Mouse (Mus musculus) midbrain, embryonic 11.5 days (tissue): ENCODE results near the gene Ttc7b. TPM values are rescaled to one million over a fixed set of nuclear protein-coding genes. Genes with fewer than 3 reads are reported as not detected.
A peak's percentile ranks its signal among the peaks of the same experiment; 100 is the strongest.

ENCODE experiments used
- ATAC-seq: fragments of 200-750 bp; cut with Nextera tagmentation; 2 replicates; pipeline ENCODE4 v1.8.0; 2017; ENCODE audit warnings: moderate TSS enrichment, moderate library complexity; ENCODE audit not compliant: low FRiP score
- DNase-seq: peaks from one replicate; pipeline ENCODE4 v3.0.0; 2015; ENCODE audit warnings: low spot score; ENCODE audit errors: missing footprints
- H3K27ac ChIP-seq: fragments of 300-500 bp; sonication (generic); 2 replicates; pipeline ENCODE4 v1.5.1; 2014; ENCODE audit warnings: low read depth, low read length
- H3K27me3 ChIP-seq: fragments of 300-500 bp; sonication (generic); 2 replicates; pipeline ENCODE4 v1.6.1; 2014; ENCODE audit warnings: mild to moderate bottlenecking, low read length, moderate library complexity, mixed read lengths; ENCODE audit not compliant: control insufficient read depth, insufficient read depth
- H3K36me3 ChIP-seq: fragments of 300-500 bp; sonication (generic); 2 replicates; pipeline ENCODE4 v1.6.1; 2014; ENCODE audit warnings: mild to moderate bottlenecking, low read length, moderate library complexity, mixed read lengths; ENCODE audit not compliant: control insufficient read depth, insufficient read depth
- H3K4me1 ChIP-seq: fragments of 300-500 bp; sonication (generic); 2 replicates; pipeline ENCODE4 v1.6.1; 2014; ENCODE audit warnings: low read length; ENCODE audit not compliant: control insufficient read depth, insufficient read depth
- H3K4me2 ChIP-seq: fragments of 300-500 bp; sonication (generic); 2 replicates; pipeline ENCODE4 v1.6.1; 2014; ENCODE audit warnings: mild to moderate bottlenecking, moderate library complexity
- H3K4me3 ChIP-seq: fragments of 300-500 bp; sonication (generic); 2 replicates; pipeline ENCODE4 v1.5.1; 2014; ENCODE audit warnings: low read depth, low read length
- H3K9ac ChIP-seq: fragments of 300-500 bp; sonication (generic); 2 replicates; pipeline ENCODE4 v1.6.1; 2014; ENCODE audit warnings: low read length
- H3K9me3 ChIP-seq: fragments of 300-500 bp; sonication (generic); 2 replicates; pipeline ENCODE4 v1.6.1; 2016; ENCODE audit warnings: low read length; ENCODE audit not compliant: control insufficient read depth
- WGBS: fragments of 180-500 bp; shearing (Covaris S2); extraction: QIAGEN DNeasy Blood & Tissue Kit; methylation state at CpG from one replicate; pipeline ENCODE4 v1.1.7; 2014; 5-methylcytosine and 5-hydroxymethylcytosine counted together
- polyA plus RNA-seq: library from polyadenylated mRNA; unstranded; fragments of >200 nt; fragmentation: Nextera tagmentation; extraction: Ambion mirVana; gene quantifications from 2 replicates; pipeline ENCODE4 v1.2.1, GENCODE M21; 2014

The Ttc7b gene
- polyA plus RNA-seq, 1 experiment from 2014 or later: 9.2 TPM

GRCm38 (mm10) chr12:100478615-100479014 lies 42.0 kb downstream of the Ttc7b start:
- DNase-seq (no peak), ATAC-seq (no peak)
- Histone ChIP-seq H3K4me2 (no peak overlapping the region), H3K4me3 (no peak overlapping the region), H3K9ac (no peak overlapping the region), H3K4me1 (no peaks in the 10 kb centered on the region), H3K27me3 (no peaks in the 10 kb centered on the region), H3K27ac (no peak overlapping the region), H3K9me3 (no peaks in the 10 kb centered on the region), H3K36me3 (no peaks in the 10 kb centered on the region)
- 87% methylated on average over 6 of the region's 6 CpGs for WGBS

DNA sequence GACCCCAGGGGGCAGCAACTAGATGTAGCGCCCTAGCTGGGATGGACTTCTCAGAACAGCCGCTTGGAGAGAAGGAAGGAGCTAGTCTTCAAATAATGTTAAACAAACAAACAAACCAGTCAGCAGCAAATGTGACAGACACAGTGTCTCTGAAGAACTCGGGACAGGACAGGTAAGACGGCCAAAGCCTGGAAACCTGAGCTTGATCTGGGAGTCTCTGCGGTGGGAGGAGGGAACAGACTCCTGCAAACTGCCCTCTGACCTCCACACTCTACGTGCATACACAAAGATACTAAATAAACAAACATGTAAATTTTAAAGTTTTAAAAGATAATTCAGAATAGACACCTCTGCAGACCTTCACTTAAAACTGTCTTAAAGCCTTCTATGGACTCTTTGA lies 42.5 kb downstream of the Ttc7b start:
- H3K27ac ChIP-seq: no peak overlapping the region
- no peaks in the 10 kb centered on the region for H3K36me3 ChIP-seq
- no peak overlapping the region for H3K4me2 ChIP-seq
- WGBS: 86% methylated on average over 6 of the region's 6 CpGs
- H3K4me1 ChIP-seq: no peaks in the 10 kb centered on the region
- no peaks in the 10 kb centered on the region for H3K9me3 ChIP-seq
- no peak for DNase-seq
- no peak overlapping the region for H3K4me3 ChIP-seq
- H3K27me3 ChIP-seq: no peaks in the 10 kb centered on the region
- no peak for ATAC-seq
- H3K9ac ChIP-seq: no peak overlapping the region

DNA sequence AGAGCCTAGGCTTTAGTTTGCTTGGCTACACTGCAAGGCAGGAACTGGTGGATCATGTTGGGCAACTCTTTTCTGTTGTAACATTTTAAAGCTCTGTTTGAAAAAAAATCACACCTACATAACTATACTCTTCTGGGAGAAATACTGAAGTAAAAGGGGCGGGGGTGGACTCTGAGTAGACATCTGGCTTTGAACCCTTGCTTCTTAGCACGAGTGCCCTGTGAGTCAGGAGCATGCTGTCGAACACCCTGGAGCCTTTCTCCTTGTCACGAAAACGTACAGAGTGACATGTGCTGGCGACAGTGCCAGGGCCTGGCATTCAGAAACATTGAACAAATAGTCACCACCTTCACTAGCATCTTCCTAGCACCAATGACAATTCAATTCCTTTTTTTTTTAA lies 43.2 kb downstream of the Ttc7b start:
- no peaks in the 10 kb centered on the region for H3K27me3 ChIP-seq
- no peak overlapping the region for H3K4me3 ChIP-seq
- H3K4me2 ChIP-seq: no peak overlapping the region
- WGBS: 88% methylated on average over 6 of the region's 6 CpGs
- no peaks in the 10 kb centered on the region for H3K36me3 ChIP-seq
- H3K9me3 ChIP-seq: no peaks in the 10 kb centered on the region
- no peak overlapping the region for H3K27ac ChIP-seq
- no peak overlapping the region for H3K9ac ChIP-seq
- DNase-seq: peak; percentile 51
- no peaks in the 10 kb centered on the region for H3K4me1 ChIP-seq
- ATAC-seq: no peak

- DNase-seq (peak; percentile 77), ATAC-seq (no peak)
- Histone ChIP-seq H3K27ac (no peak overlapping the region), H3K4me3 (no peak overlapping the region), H3K9ac (no peak overlapping the region), H3K4me1 (no peaks in the 10 kb centered on the region), H3K27me3 (no peaks in the 10 kb centered on the region), H3K36me3 (no peaks in the 10 kb centered on the region), H3K9me3 (no peaks in the 10 kb centered on the region), H3K4me2 (no peak overlapping the region)
Measured at GRCm38 (mm10) chr12:100476351-100476750, 44.3 kb downstream of the Ttc7b start.

DNA sequence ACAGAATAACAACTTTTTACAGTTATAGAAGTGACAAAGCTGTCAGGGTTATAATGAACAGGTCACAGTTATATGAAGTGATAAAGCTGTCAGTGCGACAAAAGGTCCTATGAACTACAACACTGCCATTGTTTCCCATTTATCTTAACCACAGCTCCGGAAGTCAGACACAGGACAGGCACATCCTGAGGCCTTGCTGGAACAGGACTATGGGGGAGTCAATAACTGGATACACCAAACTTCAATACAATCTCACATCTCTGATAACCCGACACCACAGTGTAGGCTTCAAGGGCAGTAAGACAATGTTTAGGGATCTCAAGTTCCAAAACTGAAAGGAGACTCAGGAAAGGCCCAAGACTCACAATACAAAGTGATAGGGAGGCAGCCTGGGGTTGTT lies 45.1 kb downstream of the Ttc7b start:
- Histone ChIP-seq H3K9me3 (no peaks in the 10 kb centered on the region), H3K4me3 (no peak overlapping the region), H3K27me3 (no peaks in the 10 kb centered on the region), H3K9ac (no peak overlapping the region), H3K4me1 (no peaks in the 10 kb centered on the region), H3K36me3 (no peaks in the 10 kb centered on the region), H3K27ac (no peak overlapping the region), H3K4me2 (no peak overlapping the region)
- ATAC-seq (no peak), DNase-seq (peak; percentile 39)
- 92% methylated on average over 3 of the region's 3 CpGs for WGBS

DNA sequence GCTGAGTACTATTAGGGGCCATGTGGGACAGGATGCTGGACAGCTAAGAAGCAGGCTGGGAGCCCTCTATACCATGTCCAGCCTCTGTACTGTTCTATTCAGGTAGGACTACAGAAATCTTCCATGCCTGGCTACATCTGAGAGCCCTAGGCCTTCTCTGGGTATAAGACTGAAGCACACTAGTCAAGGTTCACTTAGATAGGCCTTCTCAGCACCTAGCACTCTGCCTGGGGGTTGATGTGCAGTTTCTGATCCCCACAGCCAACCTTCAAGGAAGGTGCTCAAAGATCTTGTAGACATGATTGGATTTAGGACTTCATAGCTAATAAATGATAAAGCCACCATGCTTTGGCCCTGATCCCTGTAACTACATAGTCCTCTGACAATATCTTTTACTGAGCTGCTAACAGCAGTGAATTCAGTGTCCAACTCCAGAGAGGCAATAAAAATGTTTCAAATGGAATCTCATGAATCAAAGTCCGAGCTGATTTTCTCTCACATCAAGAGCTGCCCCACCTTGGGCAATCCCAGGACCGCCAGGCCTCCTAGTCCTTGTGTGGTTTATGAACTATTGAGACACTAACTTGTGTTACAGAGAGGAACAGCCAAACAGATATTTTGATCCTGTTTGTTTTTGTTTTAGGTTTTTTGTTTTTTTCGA lies 45.8 kb downstream of the Ttc7b start:
- Histone ChIP-seq H3K36me3 (no peaks in the 10 kb centered on the region), H3K4me1 (no peaks in the 10 kb centered on the region), H3K27ac (no peak overlapping the region), H3K4me3 (no peak overlapping the region), H3K9ac (no peak overlapping the region), H3K27me3 (no peaks in the 10 kb centered on the region), H3K4me2 (no peak overlapping the region), H3K9me3 (no peaks in the 10 kb centered on the region)
- WGBS: 87% methylated on average over 3 of the region's 3 CpGs
- ATAC-seq (no peak), DNase-seq (peak; percentile 33)

GRCm38 (mm10) chr12:100470295-100470694 lies 50.3 kb downstream of the Ttc7b start:
- no peak for DNase-seq
- no peaks in the 10 kb centered on the region for H3K4me1 ChIP-seq
- H3K36me3 ChIP-seq: no peaks in the 10 kb centered on the region
- no peak overlapping the region for H3K4me3 ChIP-seq
- H3K9me3 ChIP-seq: no peaks in the 10 kb centered on the region
- ATAC-seq: no peak
- no peak overlapping the region for H3K9ac ChIP-seq
- no peak overlapping the region for H3K27ac ChIP-seq
- 89% methylated on average over 9 of the region's 9 CpGs for WGBS
- H3K27me3 ChIP-seq: no peaks in the 10 kb centered on the region
- H3K4me2 ChIP-seq: no peak overlapping the region

DNA sequence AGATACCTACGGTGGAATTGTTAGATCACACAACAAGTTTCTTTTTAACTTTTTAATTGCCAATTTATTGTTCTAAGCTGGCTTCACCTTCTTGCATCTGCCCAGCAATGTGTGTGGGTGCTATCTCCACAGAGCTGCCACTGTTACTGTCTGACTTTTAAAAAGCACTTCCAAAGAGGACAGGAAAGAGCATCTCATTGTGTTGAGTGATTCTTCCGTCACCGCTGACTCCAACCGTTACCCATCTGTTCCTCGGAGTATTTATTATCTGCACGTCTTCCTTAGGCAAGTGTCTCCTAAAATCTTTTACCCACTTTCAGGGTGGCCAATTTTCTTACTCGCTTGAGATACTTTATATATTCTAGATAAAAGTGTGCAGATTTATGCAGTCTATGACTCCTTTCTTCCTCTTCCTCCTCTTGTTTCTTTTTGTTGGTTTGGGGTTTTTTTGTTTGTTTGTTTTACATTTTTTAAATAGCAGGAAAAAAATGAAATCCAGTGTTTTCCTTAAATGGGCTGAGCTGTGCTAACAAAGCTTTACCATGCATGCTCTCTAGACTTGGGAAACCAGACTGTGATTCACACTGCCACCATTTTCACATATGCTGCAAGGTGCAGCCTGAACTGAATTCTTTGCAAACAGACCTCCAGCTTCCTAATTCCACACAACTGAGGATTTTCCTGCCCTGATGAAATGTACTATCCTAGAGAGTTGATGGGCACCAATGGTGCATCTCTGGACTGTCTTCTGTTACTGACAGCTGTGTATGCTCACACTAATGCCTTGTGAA lies 50.9 kb downstream of the Ttc7b start:
- Histone ChIP-seq H3K4me1 (no peaks in the 10 kb centered on the region), H3K4me3 (no peak overlapping the region), H3K9ac (no peak overlapping the region), H3K27me3 (no peaks in the 10 kb centered on the region), H3K36me3 (no peaks in the 10 kb centered on the region), H3K4me2 (no peak overlapping the region), H3K9me3 (no peaks in the 10 kb centered on the region), H3K27ac (no peak overlapping the region)
- ATAC-seq (no peak), DNase-seq (no peak)
- 92% methylated on average over 7 of the region's 7 CpGs for WGBS

GRCm38 (mm10) chr12:100465101-100465715 lies 55.4 kb downstream of the Ttc7b start:
- H3K9me3 ChIP-seq: no peaks in the 10 kb centered on the region
- no peaks in the 10 kb centered on the region for H3K27me3 ChIP-seq
- no peak for DNase-seq
- H3K4me2 ChIP-seq: no peak overlapping the region
- ATAC-seq: no peak; the same call in 1 of the 2 replicates
- H3K27ac ChIP-seq: no peak overlapping the region
- no peak overlapping the region for H3K9ac ChIP-seq
- H3K36me3 ChIP-seq: no peaks in the 10 kb centered on the region
- WGBS: 86% methylated on average over 1 of the region's 4 CpGs
- no peak overlapping the region for H3K4me3 ChIP-seq
- H3K4me1 ChIP-seq: no peaks in the 10 kb centered on the region
